Mouse (Mus musculus) neural tube, embryonic 12.5 days (tissue): ENCODE measurements around the gene Prm2. TPM values are rescaled to one million over a fixed set of nuclear protein-coding genes. Genes with fewer than 3 reads are reported as not detected.

Source experiments
- ATAC-seq: fragments of 200-750 bp; cut with Nextera tagmentation; 2 replicates; pipeline ENCODE4 v1.8.0; 2017; ENCODE audit warnings: low read depth, mild to moderate bottlenecking, moderate TSS enrichment, moderate library complexity; ENCODE audit not compliant: low FRiP score
- H3K27ac ChIP-seq: fragments of 300-500 bp; sonication (generic); 2 replicates; pipeline ENCODE4 v1.5.1; 2016
- H3K27me3 ChIP-seq: fragments of 300-500 bp; sonication (generic); replicated peaks from 2 replicates; pipeline ENCODE4 v1.6.1; 2016; ENCODE audit warnings: mild to moderate bottlenecking
- H3K36me3 ChIP-seq: fragments of 300-500 bp; sonication (generic); 2 replicates; pipeline ENCODE4 v1.6.1; 2016; ENCODE audit warnings: mild to moderate bottlenecking
- H3K4me1 ChIP-seq: fragments of 300-500 bp; sonication (generic); 2 replicates; pipeline ENCODE4 v1.6.1; 2016
- H3K4me2 ChIP-seq: fragments of 300-500 bp; sonication (generic); replicated peaks from 2 replicates; pipeline ENCODE4 v1.6.1; 2016; ENCODE audit warnings: mild to moderate bottlenecking
- H3K4me3 ChIP-seq: fragments of 300-500 bp; sonication (generic); 2 replicates; pipeline ENCODE4 v1.5.1; 2016
- H3K9ac ChIP-seq: fragments of 300-500 bp; sonication (generic); 2 replicates; pipeline ENCODE4 v1.6.1; 2016; ENCODE audit warnings: mild to moderate bottlenecking
- H3K9me3 ChIP-seq: fragments of 300-500 bp; sonication (generic); 2 replicates; pipeline ENCODE4 v1.6.1; 2016; ENCODE audit warnings: mild to moderate bottlenecking
- WGBS: fragments of 180-500 bp; shearing (Covaris S2); methylation state at CpG from one replicate; pipeline ENCODE4 v1.1.7; 2016; 5-methylcytosine and 5-hydroxymethylcytosine counted together
- polyA plus RNA-seq: library from polyadenylated mRNA; unstranded; fragments of >200 nt; fragmentation: Nextera tagmentation; extraction: Ambion mirVana; gene quantifications from 2 replicates; pipeline ENCODE4 v1.2.1, GENCODE M21; 2016

Prm2 gene
- polyA plus RNA-seq, 1 experiment from 2014 or later, result not detected

DNA sequence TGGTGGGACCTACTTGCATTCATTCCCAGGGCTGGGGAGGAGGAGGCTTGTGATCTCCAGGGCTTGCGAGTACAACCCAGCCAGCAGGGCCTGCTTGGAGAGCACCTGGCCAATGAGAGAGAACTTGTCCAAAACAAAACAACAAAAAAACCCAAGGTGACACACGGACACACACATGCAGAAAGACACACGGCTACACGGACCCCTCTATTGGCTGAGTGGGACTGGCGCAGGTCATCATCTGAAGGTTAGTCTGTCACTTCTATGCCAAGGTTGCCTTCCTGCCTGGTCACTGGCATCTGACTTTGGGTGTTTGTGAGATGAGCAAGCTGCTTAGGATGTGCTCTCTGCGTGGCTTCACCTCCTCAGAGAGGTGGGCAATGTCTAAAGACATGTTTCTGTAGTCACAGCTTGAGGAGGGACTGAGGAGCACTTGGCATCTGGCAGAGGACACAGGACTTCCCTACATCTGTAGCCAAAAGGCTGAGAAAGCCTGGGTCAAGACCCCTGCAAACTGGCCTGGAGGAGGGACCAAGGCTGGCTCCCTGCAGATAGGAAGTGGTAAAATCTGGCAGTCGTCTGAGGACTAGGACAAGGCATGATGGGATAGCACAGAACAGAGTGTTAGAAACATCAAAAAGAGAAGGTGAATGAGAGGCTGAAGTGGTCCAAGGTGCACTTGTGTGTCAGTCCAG lies 32.0 kb upstream of the Prm2 start:
- Histone ChIP-seq H3K27me3 (no peaks in the 10 kb centered on the region), H3K9ac (no peak overlapping the region), H3K4me1 (no peaks in the 10 kb centered on the region), H3K36me3 (no peaks in the 10 kb centered on the region), H3K4me3 (no peak overlapping the region), H3K9me3 (no peaks in the 10 kb centered on the region), H3K27ac (no peak overlapping the region), H3K4me2 (no peak overlapping the region)
- ATAC-seq, result no peak
- 84% methylated on average over 7 of the region's 7 CpGs for WGBS

DNA sequence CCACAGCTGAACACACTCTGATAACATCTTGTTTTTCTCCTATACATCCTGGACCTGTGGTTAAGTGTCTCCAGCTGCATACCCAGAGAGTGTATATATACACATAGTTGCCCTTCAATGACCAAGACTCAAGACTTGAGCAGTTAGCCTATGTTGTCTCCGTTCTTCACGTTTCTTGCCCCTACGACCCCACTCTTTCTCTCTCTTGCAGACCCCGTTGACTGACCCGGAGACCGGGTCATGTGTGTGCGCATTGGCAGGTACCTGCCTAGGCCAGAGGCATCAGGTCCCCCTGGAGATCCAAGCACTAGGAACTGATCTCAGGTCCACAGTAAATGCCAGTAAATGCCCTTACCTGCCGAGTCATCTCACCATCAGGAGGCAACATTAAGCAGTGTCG lies 31.3 kb upstream of the Prm2 start:
- no peak for ATAC-seq
- Histone ChIP-seq H3K9me3 (no peaks in the 10 kb centered on the region), H3K4me2 (no peak overlapping the region), H3K9ac (no peak overlapping the region), H3K27me3 (no peaks in the 10 kb centered on the region), H3K4me1 (no peaks in the 10 kb centered on the region), H3K4me3 (no peak overlapping the region), H3K36me3 (no peaks in the 10 kb centered on the region), H3K27ac (no peak overlapping the region)
- 90% methylated on average over 9 of the region's 9 CpGs for WGBS

DNA sequence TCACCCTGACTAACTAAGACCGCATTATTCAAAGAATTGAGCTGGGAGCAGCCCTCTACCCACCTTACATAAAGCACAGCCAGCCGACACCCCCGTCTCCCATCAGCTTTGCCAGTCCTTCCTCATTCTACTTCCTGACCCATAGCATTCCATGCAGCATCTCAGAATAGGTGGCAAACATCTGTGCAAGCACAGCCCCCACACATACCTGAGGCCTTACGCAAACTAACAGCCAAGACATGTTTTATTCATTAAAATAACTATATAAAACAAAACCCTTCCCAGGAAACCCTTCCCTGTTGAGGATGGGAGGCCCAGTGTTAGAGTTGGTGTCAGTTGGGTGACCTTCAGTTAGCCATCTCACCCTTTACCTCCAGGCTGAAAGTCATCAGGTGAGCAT lies 29.9 kb upstream of the Prm2 start:
- WGBS, result 92% methylated on average over 4 of the region's 4 CpGs
- no peak overlapping the region for H3K4me2 ChIP-seq
- no peak for ATAC-seq
- H3K4me3 ChIP-seq, result no peak overlapping the region
- no peaks in the 10 kb centered on the region for H3K27me3 ChIP-seq
- no peak overlapping the region for H3K27ac ChIP-seq
- H3K4me1 ChIP-seq, result no peaks in the 10 kb centered on the region
- H3K9ac ChIP-seq, result no peak overlapping the region
- H3K36me3 ChIP-seq, result no peaks in the 10 kb centered on the region
- no peaks in the 10 kb centered on the region for H3K9me3 ChIP-seq

DNA sequence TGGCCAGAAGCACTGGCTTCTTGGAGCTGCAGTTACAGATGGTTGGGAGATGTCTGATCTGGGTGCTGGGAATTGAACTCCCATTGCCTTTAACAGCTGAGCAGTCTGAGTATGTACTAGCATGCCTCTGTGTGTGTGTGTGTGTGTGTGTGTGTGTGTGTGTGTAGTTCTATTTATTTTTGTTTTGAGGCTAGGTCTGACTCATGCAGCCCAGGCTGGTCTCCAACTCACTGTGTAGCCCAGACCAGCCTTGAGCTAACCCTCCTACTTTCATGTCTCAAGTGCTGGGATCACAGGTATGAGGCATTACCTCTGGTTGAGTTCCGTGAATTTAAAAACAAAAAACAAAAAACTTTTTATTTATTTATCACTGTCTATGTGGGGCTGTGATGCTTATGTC lies 28.6 kb upstream of the Prm2 start:
- Histone ChIP-seq H3K9ac (no peak overlapping the region), H3K36me3 (no peaks in the 10 kb centered on the region), H3K9me3 (no peaks in the 10 kb centered on the region), H3K4me2 (no peak overlapping the region), H3K27ac (no peak overlapping the region), H3K4me1 (no peaks in the 10 kb centered on the region), H3K4me3 (no peak overlapping the region), H3K27me3 (no peaks in the 10 kb centered on the region)
- 83% methylated on average over 1 of the region's 1 CpGs for WGBS
- ATAC-seq, result no peak

DNA sequence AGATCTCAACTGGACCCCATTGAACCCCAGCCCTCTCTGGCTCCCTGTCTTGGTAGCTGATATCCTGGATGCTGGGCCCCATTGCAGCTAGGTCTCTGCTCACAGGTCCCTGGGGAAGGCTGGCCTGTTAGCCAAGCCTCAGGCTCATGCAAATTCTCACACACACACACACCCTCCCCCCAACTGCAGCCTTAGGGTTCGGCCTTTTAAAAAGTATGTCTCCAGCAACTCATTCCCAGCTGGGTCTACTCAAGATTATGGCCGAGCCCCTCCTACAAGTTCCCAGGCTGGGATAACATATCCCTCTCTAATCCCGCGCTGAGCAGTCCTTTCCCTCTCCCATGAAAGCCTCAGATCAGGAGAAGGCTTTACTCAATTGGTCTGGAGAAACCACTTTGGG lies 25.5 kb upstream of the Prm2 start:
- WGBS, result 68% methylated on average over 4 of the region's 4 CpGs
- H3K36me3 ChIP-seq, result no peaks in the 10 kb centered on the region
- no peaks in the 10 kb centered on the region for H3K4me1 ChIP-seq
- no peaks in the 10 kb centered on the region for H3K27me3 ChIP-seq
- H3K27ac ChIP-seq, result no peak overlapping the region
- H3K9me3 ChIP-seq, result no peaks in the 10 kb centered on the region
- no peak overlapping the region for H3K9ac ChIP-seq
- no peak overlapping the region for H3K4me3 ChIP-seq
- ATAC-seq, result no peak
- no peak overlapping the region for H3K4me2 ChIP-seq

DNA sequence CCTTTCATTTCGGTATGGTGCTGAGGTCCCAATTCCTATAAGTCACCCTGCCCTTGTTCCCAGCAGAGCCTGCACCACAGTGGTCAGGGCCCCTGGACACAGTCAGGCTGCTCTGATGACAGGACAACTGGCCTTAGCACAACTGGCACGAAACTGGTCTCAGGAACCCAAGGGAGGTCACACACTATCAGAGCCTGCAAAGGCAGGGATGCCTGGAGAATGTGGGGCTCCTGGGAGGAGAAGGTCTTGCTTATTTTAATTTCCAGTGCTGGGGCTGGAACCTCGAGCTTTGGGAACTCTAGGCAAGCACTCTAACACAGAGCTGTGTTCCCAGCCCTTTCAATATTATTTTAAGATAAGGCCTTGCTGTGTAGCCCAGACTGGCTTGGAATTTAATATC lies 24.0 kb upstream of the Prm2 start:
- WGBS, result 72% methylated on average over 3 of the region's 3 CpGs
- Histone ChIP-seq H3K9ac (no peak overlapping the region), H3K4me1 (no peaks in the 10 kb centered on the region), H3K27me3 (no peaks in the 10 kb centered on the region), H3K36me3 (no peaks in the 10 kb centered on the region), H3K9me3 (no peaks in the 10 kb centered on the region), H3K27ac (no peak overlapping the region), H3K4me2 (no peak overlapping the region), H3K4me3 (no peak overlapping the region)
- no peak for ATAC-seq

DNA sequence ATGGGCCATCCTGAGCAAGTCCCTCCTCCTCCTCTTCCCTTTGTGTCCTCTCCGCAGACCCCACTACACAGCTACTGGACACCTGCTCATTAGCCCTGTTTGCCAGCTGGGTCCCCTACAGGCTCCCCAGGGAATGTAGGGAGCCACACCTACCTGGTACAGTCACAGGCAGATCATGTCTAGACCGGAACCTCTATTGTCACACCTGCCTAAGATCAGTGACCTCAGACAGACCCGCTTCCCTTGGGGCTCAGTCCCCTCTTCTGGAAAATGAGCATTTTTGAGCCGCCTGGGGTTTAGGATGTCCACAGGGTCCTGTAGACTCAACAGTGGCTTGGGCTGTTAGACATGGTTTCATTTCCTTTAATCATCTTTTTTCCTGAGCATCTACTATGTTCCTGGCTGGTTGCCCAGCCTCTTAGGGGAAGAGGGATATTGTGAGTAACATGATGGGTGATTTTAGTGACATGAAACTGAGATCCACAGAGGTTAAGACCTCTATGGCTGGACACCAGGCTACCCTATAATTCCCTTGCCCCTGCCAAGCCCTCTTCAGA lies 22.7 kb upstream of the Prm2 start:
- no peaks in the 10 kb centered on the region for H3K27me3 ChIP-seq
- H3K36me3 ChIP-seq, result no peaks in the 10 kb centered on the region
- H3K4me2 ChIP-seq, result no peak overlapping the region
- no peaks in the 10 kb centered on the region for H3K9me3 ChIP-seq
- no peaks in the 10 kb centered on the region for H3K4me1 ChIP-seq
- WGBS, result 88% methylated on average over 4 of the region's 4 CpGs
- H3K27ac ChIP-seq, result no peak overlapping the region
- no peak for ATAC-seq
- no peak overlapping the region for H3K4me3 ChIP-seq
- H3K9ac ChIP-seq, result no peak overlapping the region

DNA sequence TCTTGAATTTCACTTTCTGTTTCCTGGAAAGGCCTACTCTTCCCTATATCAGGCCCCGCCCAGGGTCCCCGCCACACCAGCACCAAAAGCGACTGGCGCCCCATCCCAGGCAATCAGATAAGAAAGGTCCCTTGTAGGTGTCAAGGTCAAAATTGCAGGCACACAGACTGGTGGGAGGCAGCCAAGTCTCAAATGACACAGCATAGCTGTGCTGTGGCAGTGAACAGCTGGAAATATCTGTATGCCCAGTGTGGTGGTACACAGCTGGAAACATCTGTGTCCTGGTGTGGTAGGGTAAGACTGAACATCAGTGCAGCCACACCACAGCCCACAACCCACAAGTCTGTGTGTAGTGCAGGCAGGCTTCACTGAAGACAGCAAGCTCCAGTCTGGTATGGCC lies 18.9 kb upstream of the Prm2 start:
- Histone ChIP-seq H3K36me3 (no peaks in the 10 kb centered on the region), H3K4me1 (no peaks in the 10 kb centered on the region), H3K4me3 (no peak overlapping the region), H3K9me3 (no peaks in the 10 kb centered on the region), H3K4me2 (no peak overlapping the region), H3K27ac (no peak overlapping the region), H3K9ac (no peak overlapping the region), H3K27me3 (no peaks in the 10 kb centered on the region)
- ATAC-seq, result no peak
- 94% methylated on average over 4 of the region's 4 CpGs for WGBS

DNA sequence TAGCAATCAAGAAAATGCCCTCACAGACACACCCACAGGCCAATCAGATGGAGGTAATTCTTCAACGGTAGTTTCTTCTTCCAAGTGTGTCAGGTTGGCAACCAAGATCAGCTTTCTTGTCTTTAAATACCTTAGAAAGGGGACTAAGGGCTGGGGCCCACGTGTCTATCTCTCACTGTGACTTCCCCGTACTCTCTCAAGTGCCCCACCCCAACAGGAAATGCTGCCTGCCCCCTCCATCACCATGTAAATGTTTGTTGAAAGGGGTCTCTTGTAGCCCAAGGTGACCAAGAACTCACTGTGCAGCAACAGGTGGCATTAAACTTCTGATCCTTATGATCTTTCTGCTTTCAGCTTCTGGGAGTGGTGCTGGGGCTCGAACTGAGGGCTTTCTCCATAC lies 17.8 kb upstream of the Prm2 start:
- Histone ChIP-seq H3K9ac (no peak overlapping the region), H3K4me3 (no peak overlapping the region)
- ATAC-seq, result no peak

DNA sequence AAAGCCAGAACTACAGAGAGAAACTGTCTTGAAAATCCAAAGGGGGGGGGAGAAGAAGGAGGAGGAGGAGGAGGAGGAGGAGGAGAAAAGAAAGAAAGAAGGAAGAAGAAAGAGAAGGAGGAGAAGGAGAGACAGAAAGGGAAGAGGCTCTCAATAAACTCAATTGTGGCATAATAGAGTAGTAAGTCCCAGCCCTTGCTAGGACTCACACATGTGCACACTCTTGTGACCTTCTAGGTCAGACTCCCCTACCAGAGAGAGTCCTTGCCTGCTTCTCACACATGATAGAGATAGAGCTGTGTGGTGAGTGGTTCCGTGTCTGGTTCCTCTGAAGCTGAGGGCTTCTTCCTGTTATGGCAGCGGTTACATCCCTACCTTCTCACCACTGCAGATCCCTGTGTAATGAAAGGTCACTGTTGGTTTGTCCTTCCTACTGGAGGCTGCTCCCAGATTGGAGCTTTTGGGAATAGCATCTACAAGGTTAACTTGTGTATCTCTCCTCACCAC lies 17.0 kb upstream of the Prm2 start, which contains the start of gene Gm11172:
TSS of gene Gm11172 (plus strand) at position 51 of the 507 bp plus-strand sequence.
- Histone ChIP-seq H3K9ac (no peak within 1 kb of the TSS), H3K36me3 (no peaks in the 10 kb centered on the region), H3K4me3 (no peak within 1 kb of the TSS), H3K4me2 (no peak within 1 kb of the TSS), H3K4me1 (no peaks in the 10 kb centered on the region), H3K27me3 (no peaks in the 10 kb centered on the region), H3K27ac (no peak within 1 kb of the TSS), H3K9me3 (no peaks in the 10 kb centered on the region)
- ATAC-seq, result no peak
- 92% methylated on average over 2 of the region's 2 CpGs for WGBS

More for the DNA sequence above, 17.8 kb upstream of the Prm2 start:
- no peaks in the 10 kb centered on the region for H3K36me3 ChIP-seq
- no peak overlapping the region for H3K27ac ChIP-seq
- H3K4me2 ChIP-seq, result no peak overlapping the region
- WGBS, result 82% methylated on average over 4 of the region's 4 CpGs
- no peaks in the 10 kb centered on the region for H3K4me1 ChIP-seq
- H3K9me3 ChIP-seq, result no peaks in the 10 kb centered on the region
- no peaks in the 10 kb centered on the region for H3K27me3 ChIP-seq

DNA sequence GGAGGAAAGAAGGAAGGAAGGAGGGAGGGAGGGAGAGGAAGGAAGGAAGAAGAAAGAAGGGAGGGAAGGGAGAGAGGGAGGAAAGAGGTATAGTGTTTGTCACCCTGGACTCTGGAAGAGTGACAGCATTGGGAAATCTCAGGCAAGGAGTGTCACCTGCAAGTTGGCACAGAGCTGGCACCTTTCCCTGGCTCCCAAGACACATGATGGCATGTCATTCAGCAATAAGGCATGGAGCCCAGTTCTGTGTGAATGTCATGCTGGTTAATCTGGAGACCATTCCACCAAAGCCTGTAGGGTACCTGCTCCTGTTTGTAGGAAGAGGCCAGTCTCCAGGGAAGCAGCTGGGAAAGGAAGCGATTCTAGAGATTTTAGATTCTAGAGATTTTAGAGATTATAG lies 14.4 kb upstream of the Prm2 start:
- H3K9ac ChIP-seq, result no peak overlapping the region
- no peaks in the 10 kb centered on the region for H3K36me3 ChIP-seq
- no peak overlapping the region for H3K27ac ChIP-seq
- H3K4me2 ChIP-seq, result no peak overlapping the region
- H3K9me3 ChIP-seq, result no peaks in the 10 kb centered on the region
- H3K4me1 ChIP-seq, result no peaks in the 10 kb centered on the region
- WGBS, result 97% methylated on average over 1 of the region's 1 CpGs
- ATAC-seq, result no peak
- H3K4me3 ChIP-seq, result no peak overlapping the region
- no peaks in the 10 kb centered on the region for H3K27me3 ChIP-seq

DNA sequence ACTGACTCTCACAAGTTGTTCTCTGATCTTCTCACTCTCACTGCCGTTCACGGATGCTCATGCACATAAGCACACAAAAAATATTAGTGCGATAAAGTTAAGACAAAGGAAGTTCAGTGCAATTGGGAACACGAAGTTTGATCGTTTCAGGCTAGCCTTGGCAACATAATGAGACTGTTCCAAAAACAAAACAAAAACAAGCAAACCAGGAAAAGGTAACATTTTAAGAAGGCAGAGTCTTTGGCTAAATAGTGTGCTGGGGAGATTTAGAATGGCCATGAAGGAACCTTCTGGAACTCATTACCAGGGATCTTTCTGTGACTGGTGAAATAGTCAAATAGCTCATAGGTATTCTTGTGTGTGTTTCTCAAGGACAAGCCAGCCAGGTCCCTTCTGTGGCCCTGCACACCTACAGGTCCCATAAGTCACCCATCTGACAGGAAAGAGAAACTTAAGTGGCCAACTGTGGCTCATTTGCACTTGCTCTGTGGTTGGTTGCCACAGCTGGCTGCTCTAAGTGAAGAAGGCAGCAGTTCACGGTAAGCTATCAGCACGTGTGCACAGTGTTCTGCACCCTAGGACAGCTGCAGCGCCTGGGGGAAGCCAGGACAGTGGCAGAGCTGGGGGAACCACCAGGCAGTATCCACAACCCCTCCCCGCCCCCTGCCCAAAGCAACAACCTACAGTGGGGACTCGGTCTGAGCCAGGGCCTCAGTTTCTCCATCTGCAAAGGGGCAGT lies 10.0 kb upstream of the Prm2 start, which contains the start of gene Prm1:
TSS of gene Prm1 (minus strand) at position 51 of the 739 bp plus-strand sequence.
- Histone ChIP-seq H3K9me3 (no peaks in the 10 kb centered on the region), H3K9ac (no peak within 1 kb of the TSS)
- 80% methylated on average over 10 of the region's 10 CpGs for WGBS

More for the DNA sequence above, 10.0 kb upstream of the Prm2 start, which contains the start of gene Prm1:
- Histone ChIP-seq H3K4me3 (no peak within 1 kb of the TSS), H3K27ac (no peak within 1 kb of the TSS), H3K4me1 (no peaks in the 10 kb centered on the region), H3K4me2 (no peak within 1 kb of the TSS), H3K27me3 (no peaks in the 10 kb centered on the region), H3K36me3 (no peaks in the 10 kb centered on the region)
- ATAC-seq, result no peak
